Mouse (Mus musculus) A20 (cell line): Measurements from ENCODE around the gene Gm11562.

Source experiments
- DNase-seq: peaks from one replicate; pipeline ENCODE4 v3.0.0-alpha.2; 2011; ENCODE audit warnings: low read depth, low spot score

Gene Gm11562

DNA sequence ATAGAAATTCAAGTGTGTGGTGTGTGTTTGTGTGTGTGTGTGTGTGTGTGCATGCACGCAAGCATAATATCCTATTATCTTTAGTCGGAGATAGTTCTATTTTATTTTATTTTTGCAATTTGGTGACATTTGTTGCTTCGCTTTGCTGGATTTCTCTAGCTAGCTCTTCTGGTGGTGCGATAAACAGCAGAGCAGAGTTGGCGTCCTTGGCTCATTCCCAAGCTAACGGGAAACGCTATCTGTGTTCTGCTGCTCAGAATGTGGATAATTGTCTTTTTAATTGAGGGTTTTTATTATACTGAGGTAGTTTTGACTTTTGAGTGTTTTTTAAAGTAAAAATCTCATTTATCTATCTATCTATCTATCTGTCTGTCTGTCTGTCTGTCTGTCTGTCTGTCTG, 35.1 kb downstream of the Gm11562 start:
- no peak for DNase-seq

DNA sequence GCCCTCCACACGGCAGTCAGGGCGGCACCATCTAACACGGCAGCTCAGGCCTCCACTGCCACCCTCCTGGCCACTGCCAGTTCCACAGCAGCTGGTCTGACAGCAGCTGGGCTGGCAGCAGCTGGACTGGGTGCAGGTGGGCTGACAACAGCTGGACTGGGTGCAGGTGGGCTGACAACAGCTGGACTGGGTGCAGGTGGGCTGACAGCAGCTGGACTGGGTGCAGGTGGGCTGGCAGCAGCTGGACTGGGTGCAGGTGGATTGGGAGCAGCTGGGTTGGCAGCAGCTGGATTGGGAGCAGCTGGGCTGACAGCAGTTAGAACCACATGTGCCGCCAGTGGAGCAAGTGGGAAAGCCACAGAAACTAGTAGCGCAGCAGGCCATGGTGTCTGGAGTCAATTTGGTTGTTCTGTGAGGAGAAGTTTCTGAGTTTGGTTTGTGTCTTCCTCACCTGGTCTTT, 37.0 kb downstream of the Gm11562 start, which contains the start of gene Krtap1-4:
Krtap1-4 (minus strand) TSS at position 410 of the 460 bp plus-strand sequence.
- DNase-seq: no peak

DNA sequence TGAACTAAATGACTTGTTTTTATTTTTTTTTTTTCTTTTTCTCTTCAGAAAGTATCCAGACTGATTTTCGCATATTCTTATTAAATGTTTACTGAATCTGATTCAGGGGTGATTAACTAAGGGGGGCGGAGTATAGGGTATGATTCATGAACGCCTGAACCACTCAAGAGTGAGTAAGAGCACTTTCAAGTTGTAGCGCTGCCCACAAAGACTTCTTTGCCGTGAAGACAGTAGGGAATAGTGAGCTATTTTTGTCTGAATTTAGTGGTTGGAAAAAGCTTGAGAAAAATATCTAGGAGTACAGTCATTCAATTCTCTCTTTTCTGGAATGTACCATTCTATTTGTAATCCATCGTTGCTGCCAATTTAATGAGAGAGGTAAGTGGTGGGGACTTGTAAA, 38.7 kb downstream of the Gm11562 start:
- DNase-seq: no peak

DNA sequence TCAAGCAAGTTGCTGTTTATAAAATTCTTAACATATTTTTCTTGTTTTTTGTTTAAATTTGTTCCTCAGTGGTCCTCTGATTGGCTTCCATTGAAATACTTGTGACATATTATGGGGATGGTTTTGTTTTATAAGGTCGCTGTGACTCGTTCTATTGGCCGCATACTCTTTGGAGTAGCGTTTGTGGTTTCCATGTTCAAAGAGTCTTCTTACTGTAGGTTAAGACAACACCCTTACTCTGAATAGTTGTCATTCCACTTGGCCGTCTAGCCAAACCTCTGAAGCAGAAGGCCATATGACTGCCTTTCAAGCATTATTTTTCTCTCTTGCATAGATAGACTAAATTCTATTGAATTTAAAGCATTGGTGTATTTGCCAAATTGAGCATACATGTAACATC, 39.2 kb downstream of the Gm11562 start:
- no peak for DNase-seq

DNA sequence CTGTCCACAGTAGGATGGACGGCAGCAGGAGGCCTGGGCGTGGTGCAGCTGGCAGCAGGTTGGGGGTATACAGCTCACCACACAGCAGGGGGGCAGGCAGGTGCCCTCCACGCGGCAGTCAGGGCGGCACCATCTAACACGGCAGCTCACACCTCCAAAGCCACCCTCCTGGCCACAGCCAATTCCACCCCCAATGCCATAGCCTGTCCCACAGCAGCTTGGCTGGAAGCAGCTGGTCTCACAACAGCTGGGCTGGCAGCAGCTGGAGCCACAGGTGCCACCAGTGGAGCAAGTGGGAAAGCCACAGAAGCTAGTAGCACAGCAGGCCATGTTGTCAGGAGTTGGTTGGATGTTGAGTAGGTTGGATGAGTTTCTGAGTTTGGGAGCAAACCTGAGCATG, 39.6 kb downstream of the Gm11562 start, which contains the start of gene Krtap1-5:
Krtap1-5 (minus strand) TSS at position 381 of the 400 bp plus-strand sequence.
- DNase-seq: no peak

DNA sequence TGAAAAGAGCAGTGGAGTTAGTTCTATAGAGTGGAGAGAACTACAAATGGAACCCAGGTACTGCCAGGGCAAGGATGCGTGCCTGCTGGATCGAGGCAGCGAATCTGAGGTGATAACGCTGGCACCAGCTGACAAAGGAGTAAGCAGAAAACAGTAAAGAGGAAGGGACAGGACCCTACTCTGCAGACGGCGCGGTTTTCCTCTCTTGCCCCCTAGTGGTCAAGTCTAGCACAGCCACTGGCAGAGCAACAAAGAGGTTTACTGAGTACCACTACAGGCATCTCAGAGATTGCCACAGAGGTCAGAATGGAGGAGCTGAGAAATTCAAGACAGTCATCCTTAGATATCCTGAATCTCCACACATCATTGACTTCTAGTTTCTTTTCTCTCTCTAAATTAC, 46.1 kb downstream of the Gm11562 start:
- peak; percentile 73 for DNase-seq

DNA sequence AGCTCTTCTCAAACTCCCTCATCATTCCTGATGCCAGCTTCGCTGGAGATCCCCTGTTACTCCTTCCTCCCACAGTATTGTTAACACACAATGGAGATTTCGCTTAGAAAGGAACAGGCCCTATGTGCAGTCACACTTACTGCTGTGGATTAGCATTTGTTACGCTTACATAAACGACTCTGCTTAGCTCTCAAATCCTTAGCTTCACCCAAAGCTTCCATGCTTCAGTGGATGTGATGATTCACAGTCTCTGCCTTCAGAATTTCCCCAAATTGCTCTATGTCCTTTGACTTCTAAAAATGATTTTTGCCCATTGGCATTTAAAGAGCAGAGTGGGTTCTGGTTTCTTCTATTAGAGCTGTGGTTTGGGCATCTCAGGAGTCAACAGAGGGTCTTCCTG, 47.1 kb downstream of the Gm11562 start:
- DNase-seq: no peak
